Mouse (Mus musculus) CH12.LX (cell line): ENCODE results near the gene Dchs1. TPM values are rescaled to one million over a fixed set of nuclear protein-coding genes. Genes with fewer than 3 reads are reported as not detected.
A peak's percentile ranks its signal among the peaks of the same experiment; 100 is the strongest.
"Not testable (repeated sequence)": the region's sequence is repeated elsewhere in the genome, so short reads cannot be mapped to it uniquely, and the experiment has no call there.

Experiments used
- DNase-seq: peaks from one replicate; pipeline ENCODE4 v3.0.0-alpha.2; 2013; ENCODE audit errors: extremely low read depth
- H3K27ac ChIP-seq: 2 replicates; pipeline ENCODE4 v1.5.1; 2012; ENCODE audit warnings: low read depth, mild to moderate bottlenecking, control low read depth, moderate library complexity; ENCODE audit not compliant: insufficient read depth
- H3K27me3 ChIP-seq: replicated peaks from 2 replicates; pipeline ENCODE3; 2012; ENCODE audit warnings: inconsistent platforms
- H3K36me3 ChIP-seq, 2 experiments: replicated peaks in 1 of 2; 2 replicates each; pipeline versions ENCODE3 to v1.6.1; 2012; ENCODE audit warnings: inconsistent platforms in 1 of 2, low read length in 1 of 2, mild to moderate bottlenecking in 1 of 2, mixed read lengths in 1 of 2, moderate library complexity in 1 of 2; ENCODE audit not compliant: control insufficient read depth in 1 of 2, insufficient read depth in 1 of 2
- H3K4me1 ChIP-seq, 2 experiments: 2 replicates each; pipeline ENCODE4 v1.6.1; 2012; ENCODE audit warnings: inconsistent platforms in 1 of 2, moderate library complexity in 1 of 2; ENCODE audit not compliant: insufficient read depth in 2 of 2, control insufficient read depth in 1 of 2
- H3K4me2 ChIP-seq: 2 replicates; pipeline ENCODE4 v1.6.1; 2012; ENCODE audit warnings: low read depth, mild to moderate bottlenecking, control low read depth; ENCODE audit not compliant: poor library complexity, insufficient read depth, severe bottlenecking
- H3K4me3 ChIP-seq, 3 experiments: fragments of 150-350 bp in 1 of 3; sonication (generic) in 1 of 3; replicated peaks in 1 of 3; 2 replicates each; pipeline versions ENCODE3 to v1.5.1; 2011 to 2012; ENCODE audit warnings: low read depth in 2 of 3, low read length in 2 of 3, mild to moderate bottlenecking in 2 of 3, moderate library complexity in 2 of 3, control low read depth in 1 of 3, improper control_type of control experiment in 1 of 3, inconsistent platforms in 1 of 3, mixed read lengths in 1 of 3; ENCODE audit not compliant: poor library complexity in 1 of 3
- H3K79me2 ChIP-seq: replicated peaks from 2 replicates; pipeline ENCODE4 v1.6.1; 2012; ENCODE audit warnings: mild to moderate bottlenecking, moderate library complexity; ENCODE audit not compliant: control insufficient read depth, poor library complexity, insufficient read depth, severe bottlenecking; ENCODE audit errors: extremely low read depth
- H3K9ac ChIP-seq: 2 replicates; pipeline ENCODE4 v1.6.1; 2012; ENCODE audit warnings: low read depth, mild to moderate bottlenecking, control low read depth, moderate library complexity; ENCODE audit not compliant: insufficient read depth
- H3K9me3 ChIP-seq: replicated peaks from 2 replicates; pipeline ENCODE3; 2012; ENCODE audit warnings: low read length, inconsistent platforms, mixed read lengths
- BHLHE40 ChIP-seq: IDR thresholded peaks from 2 replicates; pipeline ENCODE4 v1.6.1; 2011; ENCODE audit warnings: mild to moderate bottlenecking, low read depth, low read length, improper control_type of control experiment
- CHD1 ChIP-seq: IDR thresholded peaks from 2 replicates; pipeline ENCODE4 v1.6.1; 2012; ENCODE audit warnings: low read depth, low read length, improper control_type of control experiment, inconsistent platforms
- CTCF ChIP-seq, 2 experiments: IDR thresholded peaks in 1 of 2; conservative IDR thresholded peaks in 1 of 2; 2 replicates each; pipeline ENCODE4 v1.5.1; 2011 to 2012; ENCODE audit warnings: low read depth in 2 of 2, low read length in 2 of 2, improper control_type of control experiment in 1 of 2, inconsistent platforms in 1 of 2, mild to moderate bottlenecking in 1 of 2, moderate library complexity in 1 of 2
- ELF1 ChIP-seq: IDR thresholded peaks from 2 replicates; pipeline ENCODE4 v1.6.1; 2014; ENCODE audit warnings: low read depth, mild to moderate bottlenecking, inconsistent platforms, low read length, improper control_type of control experiment
- EP300 ChIP-seq: IDR thresholded peaks from 2 replicates; pipeline ENCODE4 v1.6.1; 2011; ENCODE audit warnings: low read length, improper control_type of control experiment
- ETS1 ChIP-seq: conservative IDR thresholded peaks from 2 replicates; pipeline ENCODE4 v1.6.1; 2012; ENCODE audit warnings: low read depth, mild to moderate bottlenecking, inconsistent platforms, low read length, improper control_type of control experiment, moderate library complexity
- GABPA ChIP-seq: IDR thresholded peaks from 2 replicates; pipeline ENCODE4 v1.6.1; 2012; ENCODE audit warnings: low read depth, low read length, improper control_type of control experiment, inconsistent platforms; ENCODE audit not compliant: insufficient replicate concordance
- JUND ChIP-seq: conservative IDR thresholded peaks from 2 replicates; pipeline ENCODE4 v1.6.1; 2011; ENCODE audit warnings: low read depth, low read length, improper control_type of control experiment
- KAT2A ChIP-seq: IDR thresholded peaks from 2 replicates; pipeline ENCODE4 v1.6.1; 2012; ENCODE audit warnings: low read length, improper control_type of control experiment, inconsistent platforms; ENCODE audit not compliant: insufficient replicate concordance
- MAFK ChIP-seq: IDR thresholded peaks from 2 replicates; pipeline ENCODE4 v1.6.1; 2011; ENCODE audit warnings: low read length, improper control_type of control experiment; ENCODE audit not compliant: insufficient replicate concordance
- MAZ ChIP-seq: IDR thresholded peaks from 2 replicates; pipeline ENCODE4 v1.6.1; 2012; ENCODE audit warnings: low read depth, mild to moderate bottlenecking, inconsistent platforms, low read length, improper control_type of control experiment, moderate library complexity
- MXI1 ChIP-seq: IDR thresholded peaks from 2 replicates; pipeline ENCODE4 v1.6.1; 2011; ENCODE audit warnings: mild to moderate bottlenecking, low read depth, low read length, improper control_type of control experiment
- PAX5 ChIP-seq: IDR thresholded peaks from 2 replicates; pipeline ENCODE4 v1.6.1; 2012; ENCODE audit warnings: low read length, inconsistent platforms, mixed read lengths
- POLR2AphosphoS2 ChIP-seq: IDR thresholded peaks from 2 replicates; pipeline ENCODE4 v1.6.1; 2011; ENCODE audit warnings: low read depth, low read length, improper control_type of control experiment
- RCOR1 ChIP-seq: conservative IDR thresholded peaks from 2 replicates; pipeline ENCODE4 v1.6.1; 2012; ENCODE audit warnings: low read depth, mild to moderate bottlenecking, inconsistent platforms, low read length, improper control_type of control experiment
- TBP ChIP-seq: conservative IDR thresholded peaks from 2 replicates; pipeline ENCODE4 v1.6.1; 2011; ENCODE audit warnings: low read depth, low read length, improper control_type of control experiment
- UBTF ChIP-seq: IDR thresholded peaks from 2 replicates; pipeline ENCODE4 v1.6.1; 2012; ENCODE audit warnings: low read depth, mild to moderate bottlenecking, inconsistent platforms, low read length, improper control_type of control experiment, moderate library complexity
- USF2 ChIP-seq: conservative IDR thresholded peaks from 2 replicates; pipeline ENCODE4 v1.6.1; 2011; ENCODE audit warnings: low read depth, low read length, improper control_type of control experiment
- ZC3H11A ChIP-seq: IDR thresholded peaks from 2 replicates; pipeline ENCODE4 v1.6.1; 2012; ENCODE audit warnings: low read depth, mild to moderate bottlenecking, inconsistent platforms, low read length, improper control_type of control experiment
- ZNF384 ChIP-seq: IDR thresholded peaks from 2 replicates; pipeline ENCODE4 v1.6.1; 2012; ENCODE audit warnings: low read depth, low read length, improper control_type of control experiment, inconsistent platforms
- dilution Hi-C: fragments of 300-500 bp; cut with MboI; formaldehyde crosslinking; loops from 2 replicates; pipeline ENCODE4 v1.14.3; 2020; ENCODE audit warnings: low sequenced_read_pairs; ENCODE audit not compliant: extremely low pct_unique_long_range_greater_than_20kb, extremely low pct_ligation_motif_present
- in situ Hi-C: fragments of 300-500 bp; cut with MboI; formaldehyde crosslinking; loops from 3 replicates; pipeline ENCODE4 v1.14.3; 2019; ENCODE audit warnings: low sequenced_read_pairs, low pct_ligation_motif_present, low pct_unique_long_range_greater_than_20kb, mixed read lengths
- polyA plus RNA-seq: library from polyadenylated mRNA; unstranded; fragments of >175 nt; gene quantifications from 2 replicates; pipeline ENCODE4 v1.2.1, GENCODE M21; 2012; ENCODE audit warnings: low read depth; ENCODE audit not compliant: insufficient read length
- total RNA-seq, 2 experiments: library from RNA; depleted of rRNA; stranded (reverse); fragments of 300-350 nt in 1 of 2; fragments of >200 nt in 1 of 2; gene quantifications; 2 replicates each; pipeline ENCODE4 v1.2.3; 2012 to 2014

Gene Dchs1
- total and polyA plus RNA-seq, 3 experiments, result 0.03 to 0.04 TPM; not detected in 1

DNA sequence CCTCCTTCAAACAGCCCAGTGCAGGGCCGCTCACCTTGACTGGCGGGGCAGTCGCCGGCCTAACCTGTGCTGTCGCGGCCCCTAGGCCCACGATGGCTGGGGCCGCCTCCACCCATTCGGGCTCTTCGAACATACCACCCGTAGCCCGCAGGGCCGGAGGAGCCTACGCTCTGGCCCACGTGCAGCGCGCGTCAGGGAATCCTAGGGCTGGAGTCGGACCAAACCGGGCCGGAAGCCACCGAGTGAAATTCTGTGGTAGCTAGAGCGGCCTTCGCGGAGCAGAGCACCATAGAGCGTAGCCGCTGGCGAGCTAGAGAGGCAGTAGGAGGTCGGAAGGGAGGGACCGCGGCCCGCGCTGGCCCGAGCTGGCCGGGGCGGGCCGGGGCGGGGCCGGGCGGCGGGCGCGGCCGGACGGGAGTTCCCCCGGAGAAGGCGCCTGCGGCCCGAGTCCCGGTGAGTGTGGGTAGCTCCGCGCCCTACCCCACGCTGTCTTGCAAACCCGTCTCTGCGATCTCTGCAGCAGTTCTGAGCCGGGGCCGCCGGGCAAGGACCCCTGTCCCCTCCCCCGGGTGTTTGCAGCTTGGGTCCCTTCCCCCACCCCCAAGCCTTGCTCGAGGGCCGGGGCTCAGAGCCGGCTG, 51.1 kb downstream of the Dchs1 start, which contains the start of gene Ilk (continued):
- peak; percentile 77; the same call in 1 of the 2 replicates for TF ChIP-seq KAT2A
- peak; percentile 92 for TF ChIP-seq ELF1
- TF ChIP-seq RCOR1, result no peak
- TF ChIP-seq POLR2AphosphoS2, result 0 out of 2 replicates have a peak, but pooled peaks have one; percentile 46
- TF ChIP-seq MXI1, result peak; percentile 98
- no peak for TF ChIP-seq PAX5
- TF ChIP-seq USF2, result no peak
- peak; percentile 64 for TF ChIP-seq ETS1
- TF ChIP-seq ZC3H11A, result no peak
- no peak for TF ChIP-seq MAFK
- TF ChIP-seq GABPA, result peak; percentile 68; the same call in 1 of the 2 replicates
- TF ChIP-seq UBTF, result no peak
- TF ChIP-seq TBP, result 0 out of 2 replicates have a peak, but pooled peaks have one; percentile 62
- TF ChIP-seq EP300, result no peak

GRCm38 (mm10) chr7:105735464-105735863, 52.0 kb downstream of the Dchs1 start:
- dilution Hi-C loops, H3K27me3 ChIP-seq, H3K27ac ChIP-seq, in situ Hi-C loops, H3K9me3 ChIP-seq, DNase-seq: not testable (repeated sequence)
- H3K4me1 ChIP-seq, result peaks cover 11 to 58% of the 10 kb centered on the region in 2 experiments
- peak; percentile 81 for TF ChIP-seq ZNF384
- H3K9ac ChIP-seq, result peak overlapping the region; percentile 88
- peak overlapping the region; percentile 80 to 94 (median 89) for H3K4me3 ChIP-seq
- peaks cover 24% of the 10 kb centered on the region for H3K79me2 ChIP-seq
- peaks cover 50 to 58% of the 10 kb centered on the region in 2 experiments for H3K36me3 ChIP-seq
- H3K4me2 ChIP-seq, result peak overlapping the region; percentile 90

- Histone ChIP-seq H3K79me2 (peaks cover 24% of the 10 kb centered on the region), H3K4me3 (no peak overlapping the region), H3K9ac (peak overlapping the region; percentile 88; the same call in 1 of the 2 replicates), H3K4me2 (peak overlapping the region; percentile 90), H3K27me3 (no peaks in the 10 kb centered on the region), H3K36me3 (peaks cover 47 to 58% of the 10 kb centered on the region in 2 experiments), H3K9me3 (no peaks in the 10 kb centered on the region), H3K27ac (no peak overlapping the region), H3K4me1 (peaks cover 11 to 51% of the 10 kb centered on the region in 2 experiments)
- no peak for DNase-seq
- TF ChIP-seq ELF1 (no peak), CHD1 (no peak), RCOR1 (no peak), CTCF (conservative IDR thresholded peaks at IDR 0.05 in 1 of 2, IDR thresholded peaks at IDR 0.05 in 1 of 2; ENCODE audit: low read depth in 2 of 2, low read length in 2 of 2) (no peak), MXI1 (no peak), BHLHE40 (no peak), TBP (no peak), JUND (no peak), MAZ (no peak)
- in situ Hi-C loops (no loop called here), dilution Hi-C loops (no loop called here)
Measured at GRCm38 (mm10) chr7:105734826-105735225, 52.6 kb downstream of the Dchs1 start.
